Mouse (Mus musculus): ENCODE measurements around the gene Mtrf1.

- no peak for TF ChIP-seq POLR2A (IDR thresholded peaks at IDR 0.05; ENCODE audit: borderline replicate concordance, extremely low read depth, insufficient read depth, insufficient read length, poor library complexity, severe bottlenecking)
- no peak for TF ChIP-seq CTCF (IDR thresholded peaks at IDR 0.05; ENCODE audit: borderline replicate concordance, extremely low read depth, insufficient read depth, insufficient read length)
These were observed 20.5 kb upstream of the Mtrf1 start for GRCm38 (mm10) chr14:79377041-79377440.

All from brain, embryonic 14.5 days (tissue).